Mouse (Mus musculus): Measurements from ENCODE around the gene Nav3.

- TF ChIP-seq ZC3H11A (IDR thresholded peaks at IDR 0.05; ENCODE audit: low read depth, low read length), result no peak
- TF ChIP-seq CTCF (IDR thresholded peaks at IDR 0.05 in 2 of 3, conservative IDR thresholded peaks at IDR 0.05 in 1 of 3; ENCODE audit: control insufficient read depth in 1 of 3, insufficient read depth in 1 of 3, low read depth in 2 of 3, low read length in 3 of 3, poor library complexity in 1 of 3, severe bottlenecking in 1 of 3), result no peak
- TF ChIP-seq CHD2 (IDR thresholded peaks at IDR 0.05; ENCODE audit: low read length), result no peak
- TF ChIP-seq NELFE (IDR thresholded peaks at IDR 0.05; ENCODE audit: low read depth, low read length), result no peak
- no peak for TF ChIP-seq USF1 (IDR thresholded peaks at IDR 0.05; ENCODE audit: low read depth, low read length)
- no peak for TF ChIP-seq MAX (IDR thresholded peaks at IDR 0.05; ENCODE audit: low read length)
- no peak for TF ChIP-seq RCOR1 (IDR thresholded peaks at IDR 0.05; ENCODE audit: low read depth, low read length)
- no peak for TF ChIP-seq UBTF (IDR thresholded peaks at IDR 0.05; ENCODE audit: borderline replicate concordance, insufficient read depth, low read depth, low read length)
- no peak for TF ChIP-seq SMC3 (IDR thresholded peaks at IDR 0.05; ENCODE audit: low read depth, low read length)
- TF ChIP-seq HCFC1 (IDR thresholded peaks at IDR 0.05; ENCODE audit: low read depth, low read length), result no peak
- TF ChIP-seq POLR2A (IDR thresholded peaks at IDR 0.05; ENCODE audit: control insufficient read depth in 1 of 2, insufficient read depth in 1 of 2, low read depth in 1 of 2, low read length in 2 of 2, poor library complexity in 1 of 2), result no peak
Measured at GRCm38 (mm10) chr10:109699771-109700335, 756.2 kb downstream of the Nav3 start.

Measured in MEL (cell line).